Mouse (Mus musculus) heart, postnatal 4 days (tissue): ENCODE measurements around the gene Rab3il1. TPM values are rescaled to one million over a fixed set of nuclear protein-coding genes. Genes with fewer than 3 reads are reported as not detected.

Experiments
- DNase-seq: peaks from one replicate; pipeline ENCODE4 v3.0.0; 2021
- total RNA-seq, 2 experiments: library from RNA; stranded (reverse); gene quantifications; 2 replicates each; pipeline ENCODE4 v1.2.3; 2021

Gene Rab3il1
- total RNA-seq, 2 experiments from 2014 or later, result 12.2 to 12.5 TPM

- no peak for DNase-seq
Measured at GRCm38 (mm10) chr19:10060783-10061590, 59.5 kb downstream of the Rab3il1 start.

DNA sequence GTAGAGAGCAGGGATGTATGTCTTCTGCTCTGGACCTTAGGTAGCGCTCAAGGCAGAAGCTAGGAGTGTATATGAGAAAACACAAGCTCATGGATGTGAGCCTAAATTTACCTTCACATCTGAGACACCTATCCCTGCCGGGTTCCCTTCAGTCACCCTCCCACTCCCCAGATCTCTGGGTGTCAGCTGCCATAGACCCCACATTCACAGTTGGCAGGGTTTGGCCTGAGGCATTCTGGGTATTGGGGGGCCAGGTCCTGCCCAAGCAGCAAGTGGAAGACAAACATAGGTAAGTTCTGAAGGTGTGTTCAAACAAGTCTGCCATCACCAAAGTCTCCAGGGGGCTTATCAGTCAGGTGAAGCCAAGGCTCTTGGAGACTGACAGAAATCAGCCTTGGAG is 60.2 kb downstream of the Rab3il1 start:
- no peak for DNase-seq

DNA sequence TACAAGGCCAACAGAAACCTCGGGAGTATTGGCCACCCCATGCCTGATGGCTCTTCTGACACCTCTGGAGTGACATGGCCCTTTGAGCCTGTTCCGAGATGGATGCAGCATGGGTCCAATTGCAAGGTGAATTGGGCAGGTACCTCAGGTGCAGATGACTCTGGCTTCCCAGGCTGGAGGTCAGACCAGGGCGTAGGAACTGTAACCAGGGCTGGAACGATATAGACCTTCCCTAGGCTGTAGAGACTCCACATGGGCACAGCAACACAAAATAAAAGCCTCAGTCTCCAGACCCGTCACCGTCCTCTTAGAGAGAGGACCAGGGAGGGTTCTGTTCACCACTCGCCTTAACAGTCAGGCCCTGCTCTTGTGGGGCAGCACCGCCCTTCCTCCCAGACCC is 60.8 kb downstream of the Rab3il1 start:
- no peak for DNase-seq

- DNase-seq, result no peak
Measured at GRCm38 (mm10) chr19:10062862-10063261, 61.4 kb downstream of the Rab3il1 start.

GRCm38 (mm10) chr19:10064173-10065012 is 62.9 kb downstream of the Rab3il1 start:
- no peak for DNase-seq

GRCm38 (mm10) chr19:10065465-10066188 is 64.2 kb downstream of the Rab3il1 start:
- DNase-seq, result no peak

DNA sequence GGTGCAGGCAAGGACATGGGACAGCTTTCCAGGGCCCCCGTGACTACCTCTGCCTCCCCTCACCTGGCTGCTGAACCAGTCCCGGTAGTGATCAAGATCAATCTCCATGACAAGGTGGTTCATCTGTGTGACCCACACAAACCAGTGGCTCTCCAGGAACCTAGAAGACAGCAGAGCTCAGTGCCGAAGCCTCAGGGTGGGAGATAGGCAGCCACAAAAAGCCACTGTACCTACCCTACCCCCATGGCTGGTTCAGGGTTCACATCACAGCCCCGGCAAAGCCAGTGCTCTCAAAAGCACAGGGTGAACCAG is 64.7 kb downstream of the Rab3il1 start:
- no peak for DNase-seq

DNA sequence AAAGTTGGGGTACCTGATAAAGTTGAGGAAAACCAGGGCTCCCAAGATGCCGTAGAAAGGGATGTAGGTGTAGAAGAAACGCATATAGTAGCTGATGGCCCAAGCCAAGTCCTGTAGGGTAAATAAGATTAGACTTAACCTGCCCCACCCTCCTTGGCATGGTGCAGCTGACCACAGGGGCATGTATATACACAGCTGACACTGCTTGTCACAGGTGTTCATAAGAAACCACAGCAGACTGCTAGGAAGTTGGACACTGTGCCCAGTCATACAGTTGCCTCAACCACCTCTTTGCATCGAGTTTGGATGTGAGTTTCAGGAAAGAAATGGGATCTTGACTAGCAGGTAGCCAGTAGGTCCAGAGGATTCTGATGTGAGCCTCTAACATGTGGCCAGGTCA is 65.0 kb downstream of the Rab3il1 start:
- DNase-seq, result no peak

- no peak for DNase-seq
Measured at GRCm38 (mm10) chr19:10067701-10068100, 66.2 kb downstream of the Rab3il1 start.

- DNase-seq, result no peak
Measured at GRCm38 (mm10) chr19:10070186-10070980, 68.9 kb downstream of the Rab3il1 start.

DNA sequence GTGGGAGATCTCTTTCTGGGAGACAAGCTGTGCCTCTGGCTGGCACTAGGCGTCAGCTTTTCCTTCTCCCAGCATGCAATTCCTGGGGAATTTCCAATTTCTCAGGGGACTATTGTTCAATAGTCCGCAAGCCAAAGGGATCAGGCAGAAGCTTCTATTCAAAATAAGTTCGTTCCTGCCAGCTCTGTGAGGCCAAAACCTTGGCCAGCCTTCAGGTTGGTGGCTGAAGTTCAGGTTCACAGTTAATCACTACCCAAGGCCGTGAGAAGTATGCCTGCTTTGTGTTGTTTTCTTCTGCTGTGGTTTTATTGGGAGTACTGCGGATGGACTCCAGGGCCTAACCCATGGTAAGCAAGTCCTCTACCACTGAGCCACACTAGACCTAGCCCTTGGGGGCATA is 69.7 kb downstream of the Rab3il1 start:
- DNase-seq, result no peak

DNA sequence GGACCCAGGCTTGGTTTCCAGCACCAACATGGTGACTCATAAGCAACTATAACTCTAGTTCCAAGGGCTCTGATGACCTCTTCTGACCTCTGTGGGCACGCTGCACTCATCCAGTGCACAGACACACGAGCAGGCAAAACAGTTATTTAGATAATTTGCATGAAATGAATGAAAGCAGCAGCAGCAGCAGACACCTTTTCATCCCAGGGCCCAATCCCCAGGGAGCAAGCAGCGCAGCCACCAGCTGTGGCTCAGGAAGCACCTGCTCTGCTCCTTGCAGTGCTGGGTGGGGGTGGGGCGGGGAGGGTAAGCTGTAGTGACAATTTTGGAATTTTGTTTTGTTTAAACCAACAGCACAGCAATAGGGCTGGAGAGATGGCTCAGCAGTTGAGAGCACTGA is 70.4 kb downstream of the Rab3il1 start:
- DNase-seq, result no peak

GRCm38 (mm10) chr19:10073145-10073544 is 71.7 kb downstream of the Rab3il1 start:
- no peak for DNase-seq

DNA sequence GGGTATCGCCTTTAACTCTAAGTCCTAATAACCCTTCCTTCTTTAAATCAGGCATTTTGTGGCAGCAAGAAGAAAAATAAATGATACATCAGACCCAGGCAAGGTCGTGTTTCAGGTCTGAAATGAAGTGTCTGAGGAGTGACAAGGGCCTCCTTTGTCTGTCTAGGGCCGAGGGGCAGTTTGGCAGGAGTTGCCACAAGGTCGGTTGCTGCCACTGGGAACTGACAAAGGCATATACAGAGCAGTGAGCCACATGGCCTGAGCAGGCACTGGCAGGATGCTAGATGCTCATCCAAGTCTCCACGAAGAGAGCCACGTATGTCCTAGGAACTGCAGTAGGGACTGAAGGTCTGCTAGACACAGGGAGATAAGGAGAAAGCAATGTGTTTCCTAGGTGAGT is 76.9 kb downstream of the Rab3il1 start:
- no peak for DNase-seq

DNA sequence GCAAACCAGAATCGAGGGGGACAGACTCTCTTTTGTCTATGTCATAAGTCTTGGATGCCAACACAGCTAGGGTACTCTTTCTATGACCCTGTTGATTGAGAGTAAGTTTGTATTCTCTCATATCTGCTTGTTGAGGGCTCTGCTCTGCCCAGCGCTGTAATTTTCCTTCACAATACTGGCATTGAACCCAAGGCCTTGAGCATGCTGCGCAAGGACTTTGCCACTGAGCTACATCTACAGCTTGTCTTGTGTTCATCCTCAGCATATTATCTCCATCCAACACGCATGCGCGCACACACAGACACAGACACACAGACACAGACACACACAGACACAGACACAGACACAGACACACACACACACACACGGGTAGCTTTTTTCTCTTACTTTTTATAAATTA is 78.9 kb downstream of the Rab3il1 start:
- no peak for DNase-seq

DNA sequence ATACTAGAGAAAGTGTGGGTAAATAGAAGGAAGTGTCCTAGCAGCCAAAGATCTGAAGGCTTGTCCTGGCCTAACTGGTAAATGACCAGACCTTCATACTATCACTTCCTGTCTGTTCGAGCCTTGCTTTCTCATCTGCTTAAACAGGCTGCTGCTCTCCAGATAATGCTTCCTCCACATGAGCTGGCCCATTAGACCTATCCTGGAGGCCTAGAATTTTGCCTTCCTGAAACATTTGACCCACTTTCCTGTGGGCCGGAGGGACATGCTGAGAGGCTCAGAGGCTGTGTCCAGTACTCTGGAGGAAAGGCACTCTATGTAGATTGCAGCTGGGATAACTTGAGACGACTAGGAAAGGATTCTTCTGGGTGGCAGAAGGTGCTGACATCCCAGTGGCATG is 80.6 kb downstream of the Rab3il1 start:
- DNase-seq, result peak; percentile 29

- no peak for DNase-seq
Measured at GRCm38 (mm10) chr19:10085454-10085853, 84.0 kb downstream of the Rab3il1 start.

DNA sequence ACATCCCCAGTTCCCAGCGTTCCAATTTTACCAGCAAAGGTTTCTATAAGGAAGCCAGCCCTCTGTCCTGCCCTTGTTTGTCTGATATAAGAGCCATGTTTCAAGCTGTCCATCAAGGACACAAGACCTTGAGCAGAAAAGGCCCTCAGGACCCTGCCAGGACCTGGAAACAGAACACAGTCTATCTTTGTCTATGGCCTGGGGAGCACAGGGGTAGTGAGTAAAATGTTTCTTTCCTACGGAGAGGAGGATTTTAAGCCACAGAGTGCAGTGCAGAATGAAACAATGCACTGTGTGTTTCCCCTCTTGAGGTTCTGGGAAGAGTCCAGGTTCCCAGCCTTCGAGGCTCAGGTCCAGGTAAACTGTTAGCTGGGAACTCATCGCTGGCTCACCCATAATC is 85.5 kb downstream of the Rab3il1 start:
- no peak for DNase-seq
